Mouse (Mus musculus) lung, postnatal 14 days (tissue): ENCODE data around the gene Gm20696.

Experiments
- DNase-seq: peaks from one replicate; pipeline ENCODE4 v3.0.0; 2021

The Gm20696 gene

GRCm38 (mm10) chr6:99241625-99242395 lies 424.8 kb downstream of the Gm20696 start:
- DNase-seq = no peak

- DNase-seq = no peak
These were observed 425.8 kb downstream of the Gm20696 start for GRCm38 (mm10) chr6:99240764-99241163.

- DNase-seq = no peak
These were observed 431.0 kb downstream of the Gm20696 start for GRCm38 (mm10) chr6:99235588-99235987.

GRCm38 (mm10) chr6:99233411-99233810 lies 433.2 kb downstream of the Gm20696 start:
- no peak for DNase-seq

GRCm38 (mm10) chr6:99228336-99228870 lies 438.2 kb downstream of the Gm20696 start:
- DNase-seq = peak; percentile 10

GRCm38 (mm10) chr6:99221147-99221546 lies 445.4 kb downstream of the Gm20696 start:
- DNase-seq = no peak

GRCm38 (mm10) chr6:99220472-99220871 lies 446.1 kb downstream of the Gm20696 start:
- DNase-seq = no peak

GRCm38 (mm10) chr6:99217846-99218245 lies 448.8 kb downstream of the Gm20696 start:
- no peak for DNase-seq

GRCm38 (mm10) chr6:99217155-99217554 lies 449.4 kb downstream of the Gm20696 start:
- DNase-seq = no peak

GRCm38 (mm10) chr6:99212461-99212860 lies 454.1 kb downstream of the Gm20696 start:
- DNase-seq = no peak

- DNase-seq = no peak
These were observed 454.8 kb downstream of the Gm20696 start for GRCm38 (mm10) chr6:99211663-99212333.

GRCm38 (mm10) chr6:99210161-99210560 lies 456.4 kb downstream of the Gm20696 start:
- DNase-seq = no peak
